ENCODE assay signal across 24 mouse cellular contexts in the genomic region with DNA sequence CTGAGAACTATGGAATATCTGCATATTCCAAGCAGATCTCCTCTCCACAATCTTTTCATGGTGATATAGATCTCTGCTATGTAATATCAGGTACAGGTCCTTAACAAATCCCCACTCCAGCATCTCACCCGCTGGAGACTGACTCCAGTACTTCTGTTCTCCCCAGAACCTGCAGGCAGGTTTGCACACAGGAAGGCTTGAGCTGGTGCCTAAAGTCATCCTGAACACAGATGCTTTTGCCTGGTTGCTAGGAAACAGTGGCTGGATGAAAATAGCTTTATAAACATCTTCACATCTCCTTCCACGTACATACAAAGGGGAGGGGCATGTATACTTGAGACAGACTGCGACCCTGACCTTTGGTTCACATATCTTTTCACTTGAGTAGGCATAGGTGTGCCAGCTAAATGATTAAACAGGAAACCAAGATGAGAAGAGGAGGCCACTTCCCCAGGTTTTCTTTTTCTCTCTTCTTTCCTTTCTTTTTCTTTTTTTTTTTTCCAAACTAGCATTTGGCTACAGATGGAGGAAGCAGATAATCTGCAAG. TPM values are rescaled to one million over a fixed set of nuclear protein-coding genes. Genes with fewer than 3 reads are reported as not detected.
DNase-seq lines count a peak whose midpoint lies in the region; ATAC-seq lines count a peak whose summit lies in the region.
"Had no signal": no experiment of that assay in that cellular context is flagged by ENCODE, and none has a peak within 500 bp of the region (broad histone marks: within the 10 kb centered on the region; RNA-seq: fewer than 3 reads in every experiment).

No protein-coding gene starts in this region.

- H3K4me3 ChIP-seq in midbrain, embryonic 14.5 days (replicated peaks; ENCODE audit: low read depth, low read length): no peak overlapping the region
- no peak overlapping the region for H3K4me3 ChIP-seq in midbrain, embryonic 11.5 days (ENCODE audit: low read depth, low read length)
- no peak overlapping the region for H3K4me3 ChIP-seq in intestine, embryonic 14.5 days (ENCODE audit: low read depth, low read length)
- H3K4me3 ChIP-seq: embryonic facial prominence, embryonic 13.5 days; hindbrain, embryonic 10.5 days; lung, embryonic 15.5 days; midbrain, embryonic 10.5 days had no signal

- H3K4me1 ChIP-seq in midbrain, embryonic 14.5 days (ENCODE audit: control insufficient read depth, insufficient read depth, low read length): no peaks in the 10 kb centered on the region
- no peaks in the 10 kb centered on the region for H3K4me1 ChIP-seq in midbrain, embryonic 11.5 days (ENCODE audit: control insufficient read depth, insufficient read depth, low read length)
- no peaks in the 10 kb centered on the region for H3K4me1 ChIP-seq in intestine, embryonic 14.5 days (replicated peaks; ENCODE audit: control insufficient read depth, insufficient read depth, low read length)
- H3K4me1 ChIP-seq: embryonic facial prominence, embryonic 13.5 days; hindbrain, embryonic 10.5 days; lung, embryonic 15.5 days; midbrain, embryonic 10.5 days had no signal

- H3K4me2 ChIP-seq in midbrain, embryonic 14.5 days (ENCODE audit: low read length): no peak overlapping the region
- H3K4me2 ChIP-seq in midbrain, embryonic 11.5 days: no peak overlapping the region
- H3K4me2 ChIP-seq in intestine, embryonic 14.5 days (ENCODE audit: low read length): no peak overlapping the region
- H3K4me2 ChIP-seq: embryonic facial prominence, embryonic 13.5 days; lung, embryonic 15.5 days had no signal

- 80% methylated on average over 3 of the region's 3 CpGs for WGBS in midbrain, embryonic 14.5 days
- 73% methylated on average over 3 of the region's 3 CpGs for WGBS in midbrain, embryonic 11.5 days
- 56% methylated on average over 3 of the region's 3 CpGs for WGBS in intestine, embryonic 14.5 days
- WGBS in large intestine, adult 2 months: 33% methylated on average over 3 of the region's 3 CpGs

- no peak overlapping the region for H3K9ac ChIP-seq in midbrain, embryonic 14.5 days (replicated peaks; ENCODE audit: low read length)
- no peak overlapping the region for H3K9ac ChIP-seq in midbrain, embryonic 11.5 days (ENCODE audit: low read length)
- no peak overlapping the region for H3K9ac ChIP-seq in intestine, embryonic 14.5 days (ENCODE audit: low read length)
- H3K9ac ChIP-seq: embryonic facial prominence, embryonic 13.5 days; liver, embryonic 14.5 days; lung, embryonic 15.5 days had no signal

- no peak for ATAC-seq in midbrain, embryonic 14.5 days (ENCODE audit: low FRiP score, low TSS enrichment)
- no peak for ATAC-seq in midbrain, embryonic 11.5 days (ENCODE audit: low FRiP score)
- 0 out of 2 replicates have a peak, but pooled peaks have one; percentile 43 for ATAC-seq in intestine, embryonic 14.5 days (replicated peaks; ENCODE audit: low FRiP score, low TSS enrichment, low read depth)
- ATAC-seq: forebrain, embryonic 14.5 days had no signal

- no peak overlapping the region for H3K27ac ChIP-seq in midbrain, embryonic 14.5 days (replicated peaks; ENCODE audit: low read depth, low read length)
- no peak overlapping the region for H3K27ac ChIP-seq in midbrain, embryonic 11.5 days (ENCODE audit: low read depth, low read length)
- no peak overlapping the region for H3K27ac ChIP-seq in intestine, embryonic 14.5 days (ENCODE audit: low read depth)
- H3K27ac ChIP-seq: embryonic facial prominence, embryonic 13.5 days; hindbrain, embryonic 10.5 days; liver, embryonic 14.5 days; lung, embryonic 15.5 days; macrophage; midbrain, embryonic 10.5 days had no signal

- H3K36me3 ChIP-seq in midbrain, embryonic 14.5 days (ENCODE audit: control insufficient read depth, insufficient read depth, low read length): no peaks in the 10 kb centered on the region
- H3K36me3 ChIP-seq in midbrain, embryonic 11.5 days (ENCODE audit: control insufficient read depth, insufficient read depth, low read length): no peaks in the 10 kb centered on the region
- no peaks in the 10 kb centered on the region for H3K36me3 ChIP-seq in intestine, embryonic 14.5 days (ENCODE audit: control insufficient read depth, insufficient read depth, low read length)
- H3K36me3 ChIP-seq: embryonic facial prominence, embryonic 13.5 days; hindbrain, embryonic 10.5 days; lung, embryonic 15.5 days; midbrain, embryonic 10.5 days had no signal

- H3K27me3 ChIP-seq in midbrain, embryonic 14.5 days (ENCODE audit: control insufficient read depth, insufficient read depth, low read length): no peaks in the 10 kb centered on the region
- H3K27me3 ChIP-seq in midbrain, embryonic 11.5 days (ENCODE audit: control insufficient read depth, insufficient read depth, low read length): no peaks in the 10 kb centered on the region
- no peaks in the 10 kb centered on the region for H3K27me3 ChIP-seq in intestine, embryonic 14.5 days (replicated peaks; ENCODE audit: control insufficient read depth, insufficient read depth, low read length)
- H3K27me3 ChIP-seq: embryonic facial prominence, embryonic 13.5 days; lung, embryonic 15.5 days had no signal

- peak; percentile 30 to 63 for DNase-seq in kidney, adult 8-10 months
- DNase-seq in kidney, adult 18-20 months: no peak
- peak; percentile 2 for DNase-seq in midbrain, embryonic 14.5 days
- no peak for DNase-seq in midbrain, embryonic 11.5 days (ENCODE audit: low spot score, missing footprints)
- no peak for DNase-seq in intestine, embryonic 14.5 days (ENCODE audit: low spot score)
- peak; percentile 52 for DNase-seq in large intestine, adult 2 months (ENCODE audit: low read depth, low spot score)
- no peak for DNase-seq in T-cell, adult 2 months (ENCODE audit: low spot score)
- DNase-seq in retina, embryonic 14.5 days (ENCODE audit: low spot score): no peak
- DNase-seq: adrenal gland, adult 8-10 months; cerebellum, postnatal 10 days; gastrocnemius, postnatal 25 days; thymus, postnatal 36 days had no signal

- H3K9me3 ChIP-seq in midbrain, embryonic 14.5 days (ENCODE audit: control insufficient read depth, low read length): no peaks in the 10 kb centered on the region
- no peaks in the 10 kb centered on the region for H3K9me3 ChIP-seq in midbrain, embryonic 11.5 days (ENCODE audit: control insufficient read depth, low read length)
- H3K9me3 ChIP-seq in intestine, embryonic 14.5 days (ENCODE audit: control insufficient read depth, low read length): no peaks in the 10 kb centered on the region
- H3K9me3 ChIP-seq: embryonic facial prominence, embryonic 13.5 days; hindbrain, embryonic 10.5 days; lung, embryonic 15.5 days; midbrain, embryonic 10.5 days had no signal

RNA-seq across cellular contexts. Expression of a gene that starts 6.7 kb away (rescaled TPM):
- polyA plus RNA-seq in midbrain, embryonic 14.5 days (2014; fragmentation: Nextera tagmentation; extraction: Ambion mirVana): 0.57 and 0.80 TPM in 2 replicates
- polyA plus RNA-seq in midbrain, embryonic 11.5 days (2014; fragmentation: Nextera tagmentation; extraction: Ambion mirVana): 0.22 TPM in 1 of 2 replicates, not detected in the other
- 0.22 TPM in 1 of 2 replicates, not detected in the other for polyA plus RNA-seq in intestine, embryonic 14.5 days (2014; fragmentation: Nextera tagmentation; extraction: Ambion mirVana)
- polyA plus RNA-seq in large intestine, adult 2 months (2012; rRNA removed): 0.05 and 0.11 TPM in 2 replicates
- polyA plus RNA-seq: C2C12; testis, adult 2 months had no signal

RNA-seq across cellular contexts. Expression of a gene that starts 10.3 kb away (rescaled TPM):
- polyA plus RNA-seq in midbrain, embryonic 14.5 days (2014; fragmentation: Nextera tagmentation; extraction: Ambion mirVana): not detected in 2 replicates
- not detected in 2 replicates for polyA plus RNA-seq in midbrain, embryonic 11.5 days (2014; fragmentation: Nextera tagmentation; extraction: Ambion mirVana)
- not detected in 2 replicates for polyA plus RNA-seq in intestine, embryonic 14.5 days (2014; fragmentation: Nextera tagmentation; extraction: Ambion mirVana)
- polyA plus RNA-seq in large intestine, adult 2 months (2012; rRNA removed): not detected in 2 replicates
- polyA plus RNA-seq: C2C12; embryonic facial prominence, embryonic 13.5 days; forebrain, embryonic 14.5 days; heart, embryonic 16.5 days; hindbrain, embryonic 10.5 days; limb, embryonic 14.5 days; liver, embryonic 14.5 days; lung, embryonic 15.5 days; macrophage; midbrain, embryonic 10.5 days; neural tube, embryonic 14.5 days; testis, adult 2 months had no signal

RNA-seq across cellular contexts. Expression of a gene that starts 26.5 kb away (rescaled TPM):
- polyA plus RNA-seq in midbrain, embryonic 14.5 days (2014; fragmentation: Nextera tagmentation; extraction: Ambion mirVana): not detected in 2 replicates
- polyA plus RNA-seq in midbrain, embryonic 11.5 days (2014; fragmentation: Nextera tagmentation; extraction: Ambion mirVana): not detected in 2 replicates
- polyA plus RNA-seq in intestine, embryonic 14.5 days (2014; fragmentation: Nextera tagmentation; extraction: Ambion mirVana): not detected in 2 replicates
- polyA plus RNA-seq in large intestine, adult 2 months (2012; rRNA removed): not detected in 2 replicates
- polyA plus RNA-seq: C2C12; embryonic facial prominence, embryonic 13.5 days; heart, embryonic 16.5 days; hindbrain, embryonic 10.5 days; limb, embryonic 14.5 days; liver, embryonic 14.5 days; lung, embryonic 15.5 days; macrophage; midbrain, embryonic 10.5 days; neural tube, embryonic 14.5 days; testis, adult 2 months had no signal

RNA-seq across cellular contexts. Expression of a gene that starts 47.6 kb away (rescaled TPM):
- not detected in 2 replicates for polyA plus RNA-seq in midbrain, embryonic 14.5 days (2014; fragmentation: Nextera tagmentation; extraction: Ambion mirVana)
- not detected in 2 replicates for polyA plus RNA-seq in midbrain, embryonic 11.5 days (2014; fragmentation: Nextera tagmentation; extraction: Ambion mirVana)
- not detected in 2 replicates for polyA plus RNA-seq in intestine, embryonic 14.5 days (2014; fragmentation: Nextera tagmentation; extraction: Ambion mirVana)
- polyA plus RNA-seq in large intestine, adult 2 months (2012; rRNA removed): not detected in 2 replicates
- polyA plus RNA-seq: C2C12; forebrain, embryonic 14.5 days; hindbrain, embryonic 10.5 days; liver, embryonic 14.5 days; lung, embryonic 15.5 days; macrophage; midbrain, embryonic 10.5 days; testis, adult 2 months had no signal

RNA-seq across cellular contexts. Expression of a gene that starts 56.2 kb away (rescaled TPM):
- polyA plus RNA-seq in midbrain, embryonic 14.5 days (2014; fragmentation: Nextera tagmentation; extraction: Ambion mirVana): not detected in 2 replicates
- polyA plus RNA-seq in midbrain, embryonic 11.5 days (2014; fragmentation: Nextera tagmentation; extraction: Ambion mirVana): 0.39 TPM in 1 of 2 replicates, not detected in the other
- polyA plus RNA-seq in intestine, embryonic 14.5 days (2014; fragmentation: Nextera tagmentation; extraction: Ambion mirVana): not detected in 2 replicates
- polyA plus RNA-seq in large intestine, adult 2 months (2012; rRNA removed): not detected in 2 replicates
- polyA plus RNA-seq: C2C12; embryonic facial prominence, embryonic 13.5 days; forebrain, embryonic 14.5 days; heart, embryonic 16.5 days; limb, embryonic 14.5 days; liver, embryonic 14.5 days; lung, embryonic 15.5 days; macrophage; midbrain, embryonic 10.5 days; neural tube, embryonic 14.5 days had no signal

Comparison
In these comparisons a context has a peak if more than half of its experiments do, and no peak if none do; other contexts are left out.
1. DNase-seq: peak in kidney, adult 8-10 months (2 of 2), midbrain, embryonic 14.5 days (single experiment) and large intestine, adult 2 months (single experiment); none in kidney, adult 18-20 months (single experiment), midbrain, embryonic 11.5 days (single experiment), intestine, embryonic 14.5 days (single experiment), T-cell, adult 2 months (single experiment) and retina, embryonic 14.5 days (single experiment).